Comparison of ENCODE assay signal across 23 mouse cellular contexts in the genomic region with DNA sequence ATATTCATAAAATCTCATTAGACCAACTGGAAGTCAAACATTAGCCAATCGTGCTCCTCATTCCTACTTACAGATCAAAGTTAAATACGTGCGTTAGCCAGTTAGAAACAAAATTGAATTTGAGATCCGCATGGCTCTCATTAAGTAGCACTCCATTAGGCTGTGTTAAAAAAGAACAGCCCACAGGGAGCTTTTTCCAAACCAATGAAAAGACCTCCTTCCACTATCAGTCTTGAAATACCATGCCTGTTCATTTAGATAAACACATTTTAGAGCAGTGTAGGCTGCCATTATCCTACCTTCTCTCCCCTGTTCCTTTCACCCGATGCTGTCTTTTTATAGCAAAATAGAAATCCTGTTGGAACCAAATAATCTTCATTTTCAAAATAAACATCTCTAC.
DNase-seq lines count a peak whose midpoint lies in the region; ATAC-seq and TF ChIP-seq lines count a peak whose summit lies in the region.
"Had no signal": no experiment of that assay in that cellular context is flagged by ENCODE, and none has a peak within 500 bp of the region (broad histone marks: within the 10 kb centered on the region; RNA-seq: fewer than 3 reads in every experiment).

No protein-coding gene starts in this region.

- H3K9me3 ChIP-seq in liver, embryonic 11.5 days (ENCODE audit: control insufficient read depth, low read length), result no peaks in the 10 kb centered on the region
- H3K9me3 ChIP-seq in stomach, embryonic 15.5 days, result no peaks in the 10 kb centered on the region
- H3K9me3 ChIP-seq in stomach, postnatal 0 days (ENCODE audit: control insufficient read depth, low read length), result no peaks in the 10 kb centered on the region
- no peaks in the 10 kb centered on the region for H3K9me3 ChIP-seq in liver, embryonic 13.5 days (replicated peaks)
- H3K9me3 ChIP-seq: limb, embryonic 10.5 days; midbrain, embryonic 12.5 days; neural tube, embryonic 12.5 days had no signal

- WGBS in liver, embryonic 11.5 days, result 68% methylated on average over 5 of the region's 5 CpGs
- WGBS in stomach, embryonic 15.5 days, result 75% methylated on average over 5 of the region's 5 CpGs
- WGBS in stomach, postnatal 0 days, result 79% methylated on average over 5 of the region's 5 CpGs
- 53% methylated on average over 5 of the region's 5 CpGs for whole genome bisulfite sequencing in liver, embryonic 13.5 days (ENCODE audit: insufficient replicate concordance)

- H3K4me2 ChIP-seq in liver, embryonic 11.5 days, result no peak overlapping the region
- H3K4me2 ChIP-seq in stomach, embryonic 15.5 days, result no peak overlapping the region
- H3K4me2 ChIP-seq in stomach, postnatal 0 days (replicated peaks; ENCODE audit: low read depth), result no peak overlapping the region
- H3K4me2 ChIP-seq in liver, embryonic 13.5 days, result no peak overlapping the region
- H3K4me2 ChIP-seq: midbrain, embryonic 12.5 days; neural tube, embryonic 12.5 days had no signal

- H3K4me1 ChIP-seq in liver, embryonic 11.5 days (replicated peaks; ENCODE audit: control insufficient read depth, insufficient read depth, low read length), result 0 out of 2 replicates have a peak, but pooled peaks cover 2% of the 10 kb centered on the region
- H3K4me1 ChIP-seq in stomach, embryonic 15.5 days, result no peaks in the 10 kb centered on the region
- H3K4me1 ChIP-seq in stomach, postnatal 0 days (replicated peaks; ENCODE audit: control insufficient read depth, insufficient read depth), result no peaks in the 10 kb centered on the region
- peaks cover 48% of the 10 kb centered on the region for H3K4me1 ChIP-seq in liver, embryonic 13.5 days (replicated peaks)
- H3K4me1 ChIP-seq: midbrain, embryonic 12.5 days; neural tube, embryonic 12.5 days had no signal

- H3K27ac ChIP-seq in liver, embryonic 11.5 days (ENCODE audit: low read depth, low read length), result no peak overlapping the region
- no peak overlapping the region for H3K27ac ChIP-seq in stomach, embryonic 15.5 days
- no peak overlapping the region for H3K27ac ChIP-seq in stomach, postnatal 0 days (replicated peaks)
- H3K27ac ChIP-seq in liver, embryonic 13.5 days, result peak overlapping the region; percentile 59
- H3K27ac ChIP-seq: layer of hippocampus, adult 2 months; midbrain, embryonic 12.5 days; neural tube, embryonic 12.5 days had no signal

- no peak overlapping the region for H3K4me3 ChIP-seq in liver, embryonic 11.5 days (ENCODE audit: low read depth, low read length)
- no peak overlapping the region for H3K4me3 ChIP-seq in stomach, embryonic 15.5 days (replicated peaks)
- no peak overlapping the region for H3K4me3 ChIP-seq in stomach, postnatal 0 days (ENCODE audit: low read depth, low read length)
- H3K4me3 ChIP-seq in liver, embryonic 13.5 days (replicated peaks), result no peak overlapping the region
- H3K4me3 ChIP-seq: erythroblast, embryonic 14.5 days; layer of hippocampus, adult 2 months; limb, embryonic 10.5 days; midbrain, embryonic 12.5 days; neural tube, embryonic 12.5 days had no signal

- no peaks in the 10 kb centered on the region for H3K36me3 ChIP-seq in liver, embryonic 11.5 days (ENCODE audit: control insufficient read depth, insufficient read depth, low read length)
- no peaks in the 10 kb centered on the region for H3K36me3 ChIP-seq in stomach, embryonic 15.5 days
- no peaks in the 10 kb centered on the region for H3K36me3 ChIP-seq in stomach, postnatal 0 days (ENCODE audit: control insufficient read depth, insufficient read depth, low read length)
- H3K36me3 ChIP-seq in liver, embryonic 13.5 days, result no peaks in the 10 kb centered on the region
- H3K36me3 ChIP-seq: limb, embryonic 10.5 days; midbrain, embryonic 12.5 days; neural tube, embryonic 12.5 days had no signal

- peak; percentile 85 for ATAC-seq in liver, embryonic 11.5 days (replicated peaks; ENCODE audit: low FRiP score)
- peak; percentile 65; the same call in 1 of the 2 replicates for ATAC-seq in stomach, embryonic 15.5 days (ENCODE audit: insufficient read depth, low FRiP score, low read depth)
- ATAC-seq in stomach, postnatal 0 days (ENCODE audit: low FRiP score, low TSS enrichment), result no peak
- ATAC-seq in liver, embryonic 13.5 days (ENCODE audit: low read depth), result peak; percentile 91
- ATAC-seq: forebrain, embryonic 14.5 days; inflammation-experienced regulatory T-cells, adult 6 months had no signal

- no peak for TF ChIP-seq EP300 in stomach, postnatal 0 days (optimal IDR thresholded peaks at IDR 0.05)

- DNase-seq in liver, embryonic 11.5 days (ENCODE audit: low spot score), result no peak
- no peak for DNase-seq in liver
- DNase-seq in stomach, postnatal 0 days (ENCODE audit: low spot score), result no peak
- no peak for DNase-seq in liver, embryonic 13.5 days
- no peak for DNase-seq in layer of hippocampus, postnatal 36 days
- no peak for DNase-seq in layer of hippocampus, postnatal 14 days (ENCODE audit: low spot score in 2 of 2)
- DNase-seq: adrenal gland, adult 2 months; cerebellum, adult 11 months; cerebellum, postnatal 14 days; gastrocnemius, postnatal 25 days; kidney, adult 8-10 months; kidney, postnatal 14 days; lung, postnatal 36 days; right cerebral cortex, adult 18-20 months; thymus, postnatal 36 days had no signal

- no peak overlapping the region for H3K9ac ChIP-seq in liver, embryonic 11.5 days (ENCODE audit: low read depth, low read length)
- no peak overlapping the region for H3K9ac ChIP-seq in stomach, embryonic 15.5 days
- H3K9ac ChIP-seq in stomach, postnatal 0 days (ENCODE audit: low read length), result no peak overlapping the region
- no peak overlapping the region for H3K9ac ChIP-seq in liver, embryonic 13.5 days
- H3K9ac ChIP-seq: midbrain, embryonic 12.5 days; neural tube, embryonic 12.5 days had no signal

- TF ChIP-seq CTCF in stomach, postnatal 0 days (IDR thresholded peaks at IDR 0.05; ENCODE audit: low read depth), result no peak

- H3K27me3 ChIP-seq in liver, embryonic 11.5 days (replicated peaks; ENCODE audit: control insufficient read depth, insufficient read depth, low read length), result no peaks in the 10 kb centered on the region
- H3K27me3 ChIP-seq in stomach, embryonic 15.5 days (replicated peaks), result no peaks in the 10 kb centered on the region
- no peaks in the 10 kb centered on the region for H3K27me3 ChIP-seq in stomach, postnatal 0 days (ENCODE audit: control insufficient read depth, insufficient read depth, low read length)
- no peaks in the 10 kb centered on the region for H3K27me3 ChIP-seq in liver, embryonic 13.5 days
- H3K27me3 ChIP-seq: midbrain, embryonic 12.5 days; neural tube, embryonic 12.5 days had no signal
